Mouse (Mus musculus): Measurements from ENCODE around the gene Vmn2r20. TPM values are rescaled to one million over a fixed set of nuclear protein-coding genes. Genes with fewer than 3 reads are reported as not detected.
A peak's percentile ranks its signal among the peaks of the same experiment; 100 is the strongest.
"Not testable (repeated sequence)": the region's sequence is repeated elsewhere in the genome, so short reads cannot be mapped to it uniquely, and the experiment has no call there.

The Vmn2r20 gene
- not detected for total RNA-seq (2021)

- not testable (repeated sequence) for DNase-seq
Measured at GRCm38 (mm10) chr6:123418016-123418415, at the start of gene Vmn2r20. Gene Vmn2r20 (minus strand): TSS chr6:123418116.

- DNase-seq: not testable (repeated sequence)
Measured at GRCm38 (mm10) chr6:123424413-123424812, 6.5 kb upstream of the Vmn2r20 start.

- not testable (repeated sequence) for DNase-seq
Measured at GRCm38 (mm10) chr6:123406918-123407665, 10.8 kb downstream of the Vmn2r20 start.

GRCm38 (mm10) chr6:123388824-123389223 lies 29.1 kb downstream of the Vmn2r20 start:
- not testable (repeated sequence) for DNase-seq

GRCm38 (mm10) chr6:123346141-123346540 lies 71.8 kb downstream of the Vmn2r20 start:
- DNase-seq: no peak

GRCm38 (mm10) chr6:123340093-123340492 lies 77.8 kb downstream of the Vmn2r20 start:
- peak; percentile 3 to 4 for DNase-seq

GRCm38 (mm10) chr6:123332503-123332902 lies 85.4 kb downstream of the Vmn2r20 start:
- DNase-seq: no peak

Other genes starting within 250 kb of the Vmn2r20 start
- gene Clec4b2, start 245.2 kb downstream of the Vmn2r20 start, total RNA-seq (2021): not detected
- not detected for gene Clec4n, start 188.3 kb downstream of the Vmn2r20 start, total RNA-seq (2021)
- not detected for gene Clec4d, start 156.0 kb downstream of the Vmn2r20 start, total RNA-seq (2021)
- gene Clec4e, start 128.2 kb downstream of the Vmn2r20 start, total RNA-seq (2021): not detected
- not detected for gene Vmn2r19, start 109.8 kb downstream of the Vmn2r20 start, total RNA-seq (2021)
- gene Vmn2r21, start 115.3 kb upstream of the Vmn2r20 start, total RNA-seq (2021): not detected
- gene Vmn2r22, start 232.6 kb upstream of the Vmn2r20 start, total RNA-seq (2021): not detected

All from layer of hippocampus, postnatal 36 days (tissue).